Mouse (Mus musculus) adrenal gland, postnatal 36 days (tissue): ENCODE data around the gene C8a. TPM values are rescaled to one million over a fixed set of nuclear protein-coding genes. Genes with fewer than 3 reads are reported as not detected.

Experiments
- DNase-seq, 2 experiments: peaks; one replicate each; pipeline ENCODE4 v3.0.0; 2021; ENCODE audit warnings: mixed read lengths in 1 of 2
- total RNA-seq, 2 experiments: library from RNA; stranded (reverse); gene quantifications; 2 replicates each; pipeline ENCODE4 v1.2.3; 2021

Gene C8a
- total RNA-seq, 2 experiments from 2014 or later: 0.33 to 0.50 TPM

GRCm38 (mm10) chr4:104768190-104768589, 108.0 kb downstream of the C8a start:
- no peak for DNase-seq

DNA sequence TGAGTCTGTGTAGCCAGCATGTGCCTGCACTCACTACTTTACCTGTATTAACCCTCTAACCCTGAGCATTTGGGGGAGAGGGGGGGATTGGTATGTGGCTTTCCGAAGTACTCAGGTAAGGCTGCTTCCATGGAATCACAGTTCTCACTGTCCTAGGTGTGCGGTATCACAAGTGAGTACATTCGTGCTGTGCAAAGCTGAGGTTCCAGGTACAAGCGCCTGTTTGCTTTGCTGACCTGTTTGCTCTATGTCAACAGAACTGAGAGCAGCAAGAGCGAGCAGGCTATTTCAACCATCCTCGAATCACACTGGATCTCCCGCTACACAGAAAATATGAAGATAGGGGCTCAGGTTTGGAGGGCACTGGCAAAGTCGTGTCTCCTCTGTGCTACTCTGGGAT, 110.1 kb downstream of the C8a start, which contains the start of gene C8b:
C8b (plus strand) TSS at position 253 of the 400 bp plus-strand sequence.
- no peak for DNase-seq

Other genes with a start within 250 kb of the C8a start
- gene C8b, start 110.1 kb downstream of the C8a start, total RNA-seq: under 1 TPM in 1 of 2 experiments, not detected in 1; 0.43 TPM
- not detected for gene Gm17662, start 19.1 kb downstream of the C8a start, total RNA-seq
- under 1 TPM; 0.66 to 0.70 TPM for gene Fyb2, start 37.1 kb upstream of the C8a start, total RNA-seq
- gene Prkaa2, start 233.5 kb upstream of the C8a start, total RNA-seq: 10 to 100 TPM in 1 of 2 experiments, 1 to 10 TPM in 1; 6.8 to 13.7 TPM